Mouse (Mus musculus): ENCODE measurements around the gene Olfr800.

DNA sequence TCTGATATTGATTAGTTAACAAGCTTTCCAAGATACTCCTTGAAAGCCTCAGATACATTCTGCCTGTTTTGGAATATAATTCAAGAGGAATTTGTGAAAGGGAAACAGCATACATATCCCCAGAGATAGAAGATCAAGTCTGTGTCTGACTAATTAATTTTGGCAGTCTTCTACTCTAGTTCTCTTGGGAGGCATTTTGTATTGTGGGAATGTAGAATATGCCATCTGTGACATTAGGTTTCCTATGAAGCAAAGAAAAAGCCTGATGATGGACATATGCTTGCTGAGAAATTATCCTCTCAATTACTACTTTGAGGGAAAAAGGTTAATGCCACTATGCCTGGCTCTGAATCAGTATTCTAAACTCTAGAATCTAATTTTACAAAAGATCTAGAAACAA is 34.2 kb upstream of the Olfr800 start:
- TF ChIP-seq E2F4 (IDR thresholded peaks at IDR 0.05; ENCODE audit: insufficient read depth) (no peak), POLR2A (IDR thresholded peaks at IDR 0.05; ENCODE audit: insufficient read length, low read depth) (no peak), USF1 (IDR thresholded peaks at IDR 0.05; ENCODE audit: low read depth) (no peak), REST (IDR thresholded peaks at IDR 0.05; ENCODE audit: insufficient read depth, insufficient read length) (no peak), TCF12 (IDR thresholded peaks at IDR 0.05; ENCODE audit: insufficient read depth, poor library complexity, severe bottlenecking) (no peak), MYOG (IDR thresholded peaks at IDR 0.05; ENCODE audit: control insufficient read depth in 1 of 3, insufficient read depth in 1 of 3, insufficient read length in 2 of 3, low read depth in 2 of 3) (no peak), POLR2AphosphoS2 (IDR thresholded peaks at IDR 0.05; ENCODE audit: insufficient read length, low read depth) (no peak), CEBPB (IDR thresholded peaks at IDR 0.05; ENCODE audit: insufficient read depth, poor library complexity, severe bottlenecking) (no peak), MYOD1 (IDR thresholded peaks at IDR 0.05; ENCODE audit: control insufficient read depth in 1 of 3, insufficient read length in 2 of 3, low read depth in 2 of 3) (no peak), TCF3 (IDR thresholded peaks at IDR 0.05; ENCODE audit: insufficient read length, low read depth) (no peak), MAX (IDR thresholded peaks at IDR 0.05; ENCODE audit: low read depth) (no peak)

Measured in myocyte (in vitro differentiated cells).